Comparison of ENCODE assay signal across 26 mouse cellular contexts in genomic region chr2:89724912-89725311, GRCm38 (mm10). TPM values are rescaled to one million over a fixed set of nuclear protein-coding genes. Genes with fewer than 3 reads are reported as not detected.
"Had no signal": no experiment of that assay in that cellular context is flagged by ENCODE, and none has a peak within 500 bp of the region (broad histone marks: within the 10 kb centered on the region; RNA-seq: fewer than 3 reads in every experiment).

Olfr1252 (minus strand) TSS chr2:89725012.

- ATAC-seq: forebrain, embryonic 13.5 days; forebrain, embryonic 14.5 days; forebrain, embryonic 15.5 days; forebrain, embryonic 16.5 days; forebrain, postnatal 0 days had no signal

- DNase-seq: cerebellum, adult 9-10 months; cerebellum, adult 9-11 months; cerebellum, postnatal 10 days; cerebellum, postnatal 14 days; cerebellum, postnatal 25 days; cerebellum, postnatal 36 days; embryo, embryonic 11 days; forebrain, postnatal 0 days; gastrocnemius, adult 2 months; gastrocnemius, postnatal 10 days; gastrocnemius, postnatal 14 days; gastrocnemius, postnatal 25 days; gastrocnemius, postnatal 36 days; heart, adult 11 months; heart, adult 18-20 months; heart, adult 2 months had no signal

RNA-seq across cellular contexts. Expression of gene Olfr1252, which starts in this region (rescaled TPM):
- total RNA-seq: common myeloid progenitor, adult 5-6 weeks; forebrain, postnatal 0 days; gastrocnemius, adult 18-20 months; gastrocnemius, adult 2 months; gastrocnemius, adult 8-10 months; gastrocnemius, postnatal 10 days; gastrocnemius, postnatal 14 days; gastrocnemius, postnatal 25 days; gastrocnemius, postnatal 36 days; gastrocnemius, postnatal 4 days; granulocyte monocyte progenitor cell, adult 5-6 weeks; heart, adult 18-20 months; heart, adult 2 months; heart, adult 8-10 months had no signal
